Mouse (Mus musculus) hindbrain, embryonic 12.5 days (tissue): ENCODE measurements at regions not wholly inside any gene's neighbourhood (a gene's known extent, or its start where the extent isn't known, plus 50 kb on each side); places are given as distances from the start of the nearest gene placed in this dataset.
A peak's percentile ranks its signal among the peaks of the same experiment; 100 is the strongest.

Experiments used
- ATAC-seq: fragments of 200-750 bp; cut with Nextera tagmentation; 2 replicates; pipeline ENCODE4 v1.8.0; 2017; ENCODE audit warnings: moderate TSS enrichment; ENCODE audit not compliant: low FRiP score
- H3K27ac ChIP-seq: fragments of 300-500 bp; sonication (generic); 2 replicates; pipeline ENCODE4 v1.5.1; 2016; ENCODE audit warnings: mild to moderate bottlenecking
- H3K27me3 ChIP-seq: fragments of 300-500 bp; sonication (generic); 2 replicates; pipeline ENCODE4 v1.6.1; 2016; ENCODE audit warnings: mild to moderate bottlenecking
- H3K36me3 ChIP-seq: fragments of 300-500 bp; sonication (generic); 2 replicates; pipeline ENCODE4 v1.6.1; 2016; ENCODE audit warnings: mild to moderate bottlenecking
- H3K4me1 ChIP-seq: fragments of 300-500 bp; sonication (generic); 2 replicates; pipeline ENCODE4 v1.6.1; 2016
- H3K4me2 ChIP-seq: fragments of 300-500 bp; sonication (generic); replicated peaks from 2 replicates; pipeline ENCODE4 v1.6.1; 2016; ENCODE audit warnings: mild to moderate bottlenecking
- H3K4me3 ChIP-seq: fragments of 300-500 bp; sonication (generic); 2 replicates; pipeline ENCODE4 v1.5.1; 2016; ENCODE audit warnings: mild to moderate bottlenecking
- H3K9ac ChIP-seq: fragments of 300-500 bp; sonication (generic); 2 replicates; pipeline ENCODE4 v1.6.1; 2016; ENCODE audit warnings: mild to moderate bottlenecking, moderate library complexity
- H3K9me3 ChIP-seq: fragments of 300-500 bp; sonication (generic); replicated peaks from 2 replicates; pipeline ENCODE4 v1.6.1; 2016; ENCODE audit warnings: mild to moderate bottlenecking
- WGBS: fragments of 180-500 bp; shearing (Covaris S2); methylation state at CpG from one replicate; pipeline ENCODE4 v1.1.7; 2016; 5-methylcytosine and 5-hydroxymethylcytosine counted together

- H3K9ac ChIP-seq = no peak overlapping the region
- H3K4me3 ChIP-seq = no peak overlapping the region
- H3K9me3 ChIP-seq = no peaks in the 10 kb centered on the region
- no peak for ATAC-seq
- H3K4me2 ChIP-seq = no peak overlapping the region
- no peak overlapping the region for H3K27ac ChIP-seq
- WGBS = 64% methylated on average over 14 of the region's 14 CpGs
- H3K27me3 ChIP-seq = peaks cover 3% of the 10 kb centered on the region; the same call in 1 of the 2 replicates
- peaks cover 29% of the 10 kb centered on the region for H3K4me1 ChIP-seq
- H3K36me3 ChIP-seq = no peaks in the 10 kb centered on the region
Measured at GRCm38 (mm10) chr7:135860741-135861408, 144.7 kb upstream of the Mki67 start.

- Histone ChIP-seq H3K9me3 (no peaks in the 10 kb centered on the region), H3K9ac (no peak overlapping the region), H3K36me3 (no peaks in the 10 kb centered on the region), H3K27me3 (peaks cover 3% of the 10 kb centered on the region; the same call in 1 of the 2 replicates), H3K4me2 (no peak overlapping the region), H3K4me3 (no peak overlapping the region), H3K27ac (no peak overlapping the region; the same call in 1 of the 2 replicates), H3K4me1 (peaks cover 29% of the 10 kb centered on the region)
- 49% methylated on average over 7 of the region's 7 CpGs for WGBS
- ATAC-seq = no peak
Measured at GRCm38 (mm10) chr7:135861409-135861805, 145.2 kb upstream of the Mki67 start.

- no peak overlapping the region for H3K9ac ChIP-seq
- no peaks in the 10 kb centered on the region for H3K9me3 ChIP-seq
- H3K36me3 ChIP-seq = no peaks in the 10 kb centered on the region
- peaks cover 29% of the 10 kb centered on the region for H3K4me1 ChIP-seq
- no peaks in the 10 kb centered on the region for H3K27me3 ChIP-seq
- H3K27ac ChIP-seq = peak overlapping the region; percentile 67
- ATAC-seq = 0 out of 2 replicates have a peak, but pooled peaks have one; percentile 60
- 52% methylated on average over 22 of the region's 22 CpGs for WGBS
- H3K4me3 ChIP-seq = no peak overlapping the region
- peak overlapping the region; percentile 3; the same call in 1 of the 2 replicates for H3K4me2 ChIP-seq
Measured at GRCm38 (mm10) chr7:135863581-135864426, 147.6 kb upstream of the Mki67 start.

GRCm38 (mm10) chr7:135870981-135871380 lies 154.8 kb upstream of the Mki67 start:
- no peak for ATAC-seq
- 79% methylated on average over 6 of the region's 6 CpGs for WGBS
- H3K9me3 ChIP-seq = no peaks in the 10 kb centered on the region

GRCm38 (mm10) chr7:135877091-135877874 lies 161.1 kb upstream of the Mki67 start:
- Histone ChIP-seq H3K27me3 (no peaks in the 10 kb centered on the region), H3K4me2 (no peak overlapping the region), H3K36me3 (no peaks in the 10 kb centered on the region), H3K4me3 (no peak overlapping the region), H3K4me1 (peaks cover 3% of the 10 kb centered on the region; the same call in 1 of the 2 replicates), H3K9ac (no peak overlapping the region), H3K27ac (no peak overlapping the region), H3K9me3 (no peaks in the 10 kb centered on the region)
- 82% methylated on average over 6 of the region's 6 CpGs for WGBS
- no peak for ATAC-seq

More at GRCm38 (mm10) chr7:135870981-135871380, 154.8 kb upstream of the Mki67 start:
- Histone ChIP-seq H3K27ac (no peak overlapping the region), H3K4me2 (no peak overlapping the region), H3K9ac (no peak overlapping the region), H3K27me3 (no peaks in the 10 kb centered on the region), H3K4me1 (peaks cover under 1% of the 10 kb centered on the region; the same call in 1 of the 2 replicates), H3K4me3 (no peak overlapping the region), H3K36me3 (no peaks in the 10 kb centered on the region)

GRCm38 (mm10) chr7:135878750-135879149 lies 162.6 kb upstream of the Mki67 start:
- Histone ChIP-seq H3K36me3 (no peaks in the 10 kb centered on the region), H3K4me1 (peaks cover 3% of the 10 kb centered on the region; the same call in 1 of the 2 replicates), H3K9me3 (no peaks in the 10 kb centered on the region), H3K9ac (no peak overlapping the region), H3K4me2 (no peak overlapping the region), H3K27ac (no peak overlapping the region), H3K4me3 (no peak overlapping the region), H3K27me3 (no peaks in the 10 kb centered on the region)
- ATAC-seq = no peak
- WGBS = 69% methylated on average over 3 of the region's 3 CpGs

- no peaks in the 10 kb centered on the region for H3K27me3 ChIP-seq
- no peak overlapping the region for H3K27ac ChIP-seq
- H3K4me2 ChIP-seq = no peak overlapping the region
- no peak for ATAC-seq
- WGBS = 87% methylated on average over 9 of the region's 9 CpGs
- H3K4me1 ChIP-seq = peaks cover 3% of the 10 kb centered on the region; the same call in 1 of the 2 replicates
- H3K9ac ChIP-seq = no peak overlapping the region
- no peaks in the 10 kb centered on the region for H3K36me3 ChIP-seq
- H3K9me3 ChIP-seq = no peaks in the 10 kb centered on the region
- H3K4me3 ChIP-seq = no peak overlapping the region
Measured at GRCm38 (mm10) chr7:135880446-135880845, 164.3 kb upstream of the Mki67 start.

- WGBS = 96% methylated on average over 4 of the region's 4 CpGs
- ATAC-seq = no peak
Measured at GRCm38 (mm10) chr7:135882306-135882705, 166.1 kb upstream of the Mki67 start.

GRCm38 (mm10) chr7:135888598-135888997 lies 172.4 kb upstream of the Mki67 start:
- H3K27ac ChIP-seq = peak overlapping the region; percentile 68
- no peak overlapping the region for H3K9ac ChIP-seq
- H3K36me3 ChIP-seq = no peaks in the 10 kb centered on the region
- peak; percentile 54 for ATAC-seq
- peak overlapping the region; percentile 36 for H3K4me2 ChIP-seq
- H3K4me3 ChIP-seq = no peak overlapping the region
- 0 out of 2 replicates have a peak, but pooled peaks cover 4% of the 10 kb centered on the region for H3K9me3 ChIP-seq
- WGBS = 38% methylated on average over 3 of the region's 3 CpGs
- H3K27me3 ChIP-seq = no peaks in the 10 kb centered on the region
- H3K4me1 ChIP-seq = peaks cover 16% of the 10 kb centered on the region

More at GRCm38 (mm10) chr7:135882306-135882705, 166.1 kb upstream of the Mki67 start:
- H3K9ac ChIP-seq = no peak overlapping the region
- H3K9me3 ChIP-seq = no peaks in the 10 kb centered on the region
- H3K36me3 ChIP-seq = no peaks in the 10 kb centered on the region
- no peak overlapping the region for H3K4me2 ChIP-seq
- H3K4me3 ChIP-seq = no peak overlapping the region
- no peaks in the 10 kb centered on the region for H3K4me1 ChIP-seq
- H3K27me3 ChIP-seq = no peaks in the 10 kb centered on the region
- H3K27ac ChIP-seq = no peak overlapping the region

- peak overlapping the region; percentile 36 for H3K4me2 ChIP-seq
- H3K9ac ChIP-seq = no peak overlapping the region
- H3K9me3 ChIP-seq = 0 out of 2 replicates have a peak, but pooled peaks cover 4% of the 10 kb centered on the region
- H3K27me3 ChIP-seq = no peaks in the 10 kb centered on the region
- H3K4me1 ChIP-seq = peaks cover 16% of the 10 kb centered on the region
- no peaks in the 10 kb centered on the region for H3K36me3 ChIP-seq
- no peak overlapping the region for H3K4me3 ChIP-seq
- ATAC-seq = peak; percentile 64
- 10% methylated on average over 17 of the region's 17 CpGs for WGBS
- H3K27ac ChIP-seq = peak overlapping the region; percentile 68
Measured at GRCm38 (mm10) chr7:135889016-135889726, 173.0 kb upstream of the Mki67 start.

- no peaks in the 10 kb centered on the region for H3K36me3 ChIP-seq
- 0 out of 2 replicates have a peak, but pooled peaks cover 6% of the 10 kb centered on the region for H3K4me1 ChIP-seq
- WGBS = 77% methylated on average over 2 of the region's 2 CpGs
- ATAC-seq = no peak
- H3K4me3 ChIP-seq = no peak overlapping the region
- H3K27me3 ChIP-seq = no peaks in the 10 kb centered on the region
- no peaks in the 10 kb centered on the region for H3K9me3 ChIP-seq
- no peak overlapping the region for H3K9ac ChIP-seq
- no peak overlapping the region for H3K27ac ChIP-seq
- H3K4me2 ChIP-seq = no peak overlapping the region
Measured at GRCm38 (mm10) chr7:135898876-135899275, 182.7 kb upstream of the Mki67 start.
